Mouse (Mus musculus) cerebellum, adult 9-10 months (tissue): ENCODE data around the gene March10.

ENCODE experiments used
- DNase-seq: peaks from one replicate; pipeline ENCODE4 v3.0.0; 2022

Gene March10

GRCm38 (mm10) chr11:105456497-105456907 lies at the start of gene March10:
March10 (minus strand) TSS chr11:105456735.
- DNase-seq, result peak; percentile 9

- no peak for DNase-seq
These were observed 49.8 kb upstream of the March10 start for GRCm38 (mm10) chr11:105506322-105506721.

GRCm38 (mm10) chr11:105505038-105505437 lies 48.5 kb upstream of the March10 start:
- no peak for DNase-seq

GRCm38 (mm10) chr11:105502311-105502710 lies 45.8 kb upstream of the March10 start:
- no peak for DNase-seq

- DNase-seq, result no peak
These were observed 41.0 kb upstream of the March10 start for GRCm38 (mm10) chr11:105497505-105497904.

GRCm38 (mm10) chr11:105496665-105497064 lies 40.1 kb upstream of the March10 start:
- DNase-seq, result no peak

- DNase-seq, result no peak
These were observed 39.2 kb upstream of the March10 start for GRCm38 (mm10) chr11:105495591-105496270.

- no peak for DNase-seq
These were observed 38.3 kb upstream of the March10 start for GRCm38 (mm10) chr11:105494786-105495369.

GRCm38 (mm10) chr11:105492392-105492791 lies 35.9 kb upstream of the March10 start:
- DNase-seq, result no peak

- no peak for DNase-seq
These were observed 34.4 kb upstream of the March10 start for GRCm38 (mm10) chr11:105490971-105491370.

- DNase-seq, result no peak
These were observed 28.9 kb upstream of the March10 start for GRCm38 (mm10) chr11:105485412-105485811.

- DNase-seq, result no peak
These were observed 28.5 kb upstream of the March10 start for GRCm38 (mm10) chr11:105484993-105485392.

GRCm38 (mm10) chr11:105482747-105483146 lies 26.2 kb upstream of the March10 start:
- no peak for DNase-seq

GRCm38 (mm10) chr11:105474746-105475145 lies 18.2 kb upstream of the March10 start:
- peak; percentile 3 for DNase-seq

- DNase-seq, result no peak
These were observed 17.8 kb upstream of the March10 start for GRCm38 (mm10) chr11:105474352-105474736.

- no peak for DNase-seq
These were observed 17.3 kb upstream of the March10 start for GRCm38 (mm10) chr11:105473716-105474351.

- DNase-seq, result no peak
These were observed 16.1 kb upstream of the March10 start for GRCm38 (mm10) chr11:105472610-105473009.

- DNase-seq, result no peak
These were observed 14.4 kb upstream of the March10 start for GRCm38 (mm10) chr11:105470896-105471295.

GRCm38 (mm10) chr11:105469561-105469960 lies 13.0 kb upstream of the March10 start:
- DNase-seq, result no peak

GRCm38 (mm10) chr11:105469091-105469507 lies 12.6 kb upstream of the March10 start:
- no peak for DNase-seq

GRCm38 (mm10) chr11:105468436-105468835 lies 11.9 kb upstream of the March10 start:
- DNase-seq, result no peak

- no peak for DNase-seq
These were observed 11.3 kb upstream of the March10 start for GRCm38 (mm10) chr11:105467816-105468215.

- no peak for DNase-seq
These were observed 10.7 kb upstream of the March10 start for GRCm38 (mm10) chr11:105467266-105467665.

- no peak for DNase-seq
These were observed 10.2 kb upstream of the March10 start for GRCm38 (mm10) chr11:105466756-105467155.
